Mouse (Mus musculus): ENCODE measurements at regions not wholly inside any gene's neighbourhood (a gene's known extent, or its start where the extent isn't known, plus 50 kb on each side); places are given as distances from the start of the nearest gene placed in this dataset.

GRCm38 (mm10) chr4:114720696-114721095, 100.8 kb upstream of the Gm12830 start:
- no peak for DNase-seq

- no peak for DNase-seq
These were observed 100.1 kb upstream of the Gm12830 start for GRCm38 (mm10) chr4:114721386-114721785.

- no peak for DNase-seq
These were observed 93.1 kb upstream of the Gm12830 start for GRCm38 (mm10) chr4:114728235-114729000.

DNA sequence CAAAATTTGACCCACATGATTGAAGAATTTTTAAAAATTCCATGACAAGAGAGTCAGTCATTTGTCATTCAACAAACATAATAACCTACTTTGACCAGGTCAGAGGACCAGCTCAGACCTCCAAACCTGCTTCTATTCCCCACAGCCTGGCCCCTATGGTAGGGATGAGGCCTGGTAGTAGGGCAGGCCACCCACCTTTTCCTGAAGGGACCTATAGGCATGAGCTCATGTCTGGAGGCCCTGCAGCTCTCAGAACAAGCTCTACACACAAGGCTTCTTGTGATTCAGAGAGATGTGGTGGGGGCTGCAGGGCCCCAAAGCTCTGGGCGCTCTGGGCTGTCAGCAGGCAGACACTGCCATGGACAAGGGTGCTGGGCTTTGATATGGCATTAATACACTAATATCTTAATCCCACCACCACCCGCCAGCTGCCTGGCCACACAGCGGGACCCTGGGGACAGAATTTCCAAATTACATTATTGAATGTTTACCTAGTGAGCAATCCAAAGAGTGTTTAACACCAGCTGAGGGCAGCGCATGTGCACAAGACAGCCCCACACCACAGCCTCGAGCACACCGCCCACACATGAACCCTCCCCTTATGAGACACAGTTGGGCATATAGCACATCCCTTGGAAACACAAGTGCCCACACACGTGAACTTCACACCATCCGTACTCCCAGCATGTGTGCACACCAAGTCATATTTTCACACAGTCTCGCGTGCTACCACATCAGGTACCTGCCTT, 88.1 kb upstream of the Gm12830 start:
- no peak for DNase-seq

DNA sequence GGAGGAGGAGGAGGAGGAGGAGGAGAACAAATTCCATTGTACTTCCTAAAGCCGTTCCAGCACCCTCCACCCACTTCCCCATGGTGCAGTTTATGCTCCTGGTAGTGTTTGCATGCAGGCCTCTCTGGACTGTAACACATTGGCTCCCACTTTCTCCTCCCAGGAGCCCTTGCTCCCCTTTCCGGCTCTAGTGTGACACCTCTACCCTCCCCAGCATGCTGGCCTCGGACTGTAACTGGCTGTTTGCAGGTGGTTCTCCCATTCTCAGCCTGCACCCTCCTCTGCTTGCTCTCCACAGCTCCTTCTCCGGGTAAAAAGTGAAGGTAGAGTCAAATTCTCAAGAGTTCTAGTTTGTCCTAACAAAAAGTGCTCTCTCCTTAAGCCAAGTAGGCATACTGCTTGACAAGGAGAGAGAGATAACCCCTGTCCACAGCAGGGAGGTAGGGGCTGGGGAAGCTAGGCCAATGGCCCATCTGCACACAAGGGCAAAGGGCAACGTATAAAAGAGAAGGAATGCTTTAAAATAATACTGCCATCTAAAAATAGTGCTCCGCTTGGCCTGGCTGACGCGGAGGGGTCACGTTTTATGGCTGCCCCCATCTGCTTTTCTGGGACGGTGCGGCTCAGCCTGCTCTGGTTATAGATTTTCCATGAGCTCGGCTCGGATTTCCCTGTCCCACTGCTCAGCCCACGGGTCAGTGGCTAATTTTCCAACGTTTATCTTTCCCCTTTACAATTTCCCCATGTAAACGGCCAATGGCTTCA, 82.4 kb upstream of the Gm12830 start:
- no peak for DNase-seq

- DNase-seq: no peak
These were observed 73.4 kb upstream of the Gm12830 start for GRCm38 (mm10) chr4:114748131-114748530.

DNA sequence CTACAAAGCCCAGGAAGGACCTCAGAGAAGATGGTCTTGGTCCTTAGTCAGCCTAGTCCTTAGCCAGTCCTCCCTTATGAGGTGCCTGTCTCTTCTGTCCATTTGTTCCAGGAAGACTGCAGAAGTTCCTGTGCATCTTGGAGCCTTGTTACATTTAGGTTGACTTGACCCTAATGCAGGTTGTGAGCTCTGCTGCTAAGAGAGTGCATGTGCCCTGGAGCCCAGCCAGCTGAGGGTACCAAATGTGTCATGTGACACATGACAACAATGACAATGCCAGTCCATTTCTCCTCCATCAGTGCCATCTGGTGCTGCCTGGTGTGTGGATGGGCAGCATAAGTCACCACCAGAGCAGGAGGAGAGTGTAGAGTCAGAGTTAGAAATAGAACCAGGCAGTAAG, 61.7 kb upstream of the Gm12830 start:
- DNase-seq: no peak

- DNase-seq: no peak
These were observed 54.7 kb upstream of the Gm12830 start for GRCm38 (mm10) chr4:114766643-114767393.
